Comparison of ENCODE assay signal across 14 mouse cellular contexts in genomic region chr14:25508111-25508756, GRCm38 (mm10). TPM values are rescaled to one million over a fixed set of nuclear protein-coding genes. Genes with fewer than 3 reads are reported as not detected.
DNase-seq lines count a peak whose midpoint lies in the region; ATAC-seq and TF ChIP-seq lines count a peak whose summit lies in the region.
"Had no signal": no experiment of that assay in that cellular context is flagged by ENCODE, and none has a peak within 500 bp of the region (broad histone marks: within the 10 kb centered on the region; RNA-seq: fewer than 3 reads in every experiment).

No protein-coding gene starts in this region.

- H3K9ac ChIP-seq in heart, adult 2 months (ENCODE audit: low read depth, low read length): no peak overlapping the region
- H3K9ac ChIP-seq in kidney, postnatal 0 days (ENCODE audit: low read depth, low read length): no peak overlapping the region
- H3K9ac ChIP-seq in liver, postnatal 0 days (replicated peaks): no peak overlapping the region
- H3K9ac ChIP-seq: stomach, embryonic 15.5 days had no signal

- DNase-seq in heart, adult 2 months: peak in 1 of 2 experiments; percentile 60
- DNase-seq in heart, postnatal 4 days: no peak
- DNase-seq in kidney, postnatal 0 days (ENCODE audit: low spot score): no peak
- DNase-seq in kidney, adult 9 months: no peak
- peak; percentile 71 for DNase-seq in gastrocnemius, postnatal 25 days
- DNase-seq in liver, postnatal 0 days: no peak
- DNase-seq: cerebellum, adult 18-20 months; embryo, embryonic 11 days; right cerebral cortex, postnatal 25 days had no signal

- peaks cover 41% of the 10 kb centered on the region for H3K4me1 ChIP-seq in heart, adult 2 months (ENCODE audit: control insufficient read depth, insufficient read depth, low read length)
- peaks cover 32% of the 10 kb centered on the region for H3K4me1 ChIP-seq in kidney, postnatal 0 days (replicated peaks; ENCODE audit: insufficient read depth, low read length)
- peaks cover 70% of the 10 kb centered on the region for H3K4me1 ChIP-seq in liver, postnatal 0 days (ENCODE audit: insufficient read depth)

- H3K4me2 ChIP-seq in kidney, postnatal 0 days (ENCODE audit: low read length): no peak overlapping the region
- no peak overlapping the region for H3K4me2 ChIP-seq in liver, postnatal 0 days (ENCODE audit: low read depth, low read length)
- H3K4me2 ChIP-seq: stomach, embryonic 15.5 days had no signal

- no peak for TF ChIP-seq EP300 in heart, adult 2 months (IDR thresholded peaks at IDR 0.05; ENCODE audit: insufficient read depth, low read depth, low read length)
- TF ChIP-seq EP300 in liver, postnatal 0 days (IDR thresholded peaks at IDR 0.05; ENCODE audit: low read depth): no peak

- H3K79me2 ChIP-seq in heart, adult 2 months (replicated peaks; ENCODE audit: control insufficient read depth, insufficient read depth, low read length): peaks cover 2% of the 10 kb centered on the region; the same call in 1 of the 2 replicates

- no peak overlapping the region for H3K4me3 ChIP-seq in heart, adult 2 months
- H3K4me3 ChIP-seq in kidney, postnatal 0 days (replicated peaks; ENCODE audit: low read depth, low read length): no peak overlapping the region
- H3K4me3 ChIP-seq in liver, postnatal 0 days (ENCODE audit: low read depth, low read length): no peak overlapping the region
- H3K4me3 ChIP-seq: erythroblast, embryonic 14.5 days; stomach, embryonic 15.5 days had no signal

- no peak for TF ChIP-seq CTCF in heart, adult 2 months (IDR thresholded peaks at IDR 0.05)
- TF ChIP-seq CTCF in kidney, postnatal 0 days (IDR thresholded peaks at IDR 0.05; ENCODE audit: low read depth): no peak
- no peak for TF ChIP-seq CTCF in liver, postnatal 0 days (IDR thresholded peaks at IDR 0.05; ENCODE audit: low read depth)

- H3K9me3 ChIP-seq in kidney, postnatal 0 days (replicated peaks; ENCODE audit: low read length): no peaks in the 10 kb centered on the region
- H3K9me3 ChIP-seq in liver, postnatal 0 days (ENCODE audit: low read length): no peaks in the 10 kb centered on the region
- H3K9me3 ChIP-seq: stomach, embryonic 15.5 days had no signal

- 64% methylated on average over 13 of the region's 13 CpGs for WGBS in heart, adult 2 months
- WGBS in kidney, postnatal 0 days: 66% methylated on average over 13 of the region's 13 CpGs
- 68% methylated on average over 13 of the region's 13 CpGs for WGBS in liver, postnatal 0 days (ENCODE audit: insufficient replicate concordance)

- H3K36me3 ChIP-seq in heart, adult 2 months (ENCODE audit: control insufficient read depth, insufficient read depth, low read length): no peaks in the 10 kb centered on the region
- peaks cover 17% of the 10 kb centered on the region for H3K36me3 ChIP-seq in kidney, postnatal 0 days (ENCODE audit: insufficient read depth, low read length)
- H3K36me3 ChIP-seq in liver, postnatal 0 days (replicated peaks; ENCODE audit: insufficient read depth, low read length): peaks cover 14% of the 10 kb centered on the region

- H3K27ac ChIP-seq in heart, adult 2 months: peak overlapping the region; percentile 71
- H3K27ac ChIP-seq in kidney, postnatal 0 days: peak overlapping the region; percentile 47; the same call in 1 of the 2 replicates
- peak overlapping the region; percentile 67 for H3K27ac ChIP-seq in liver, postnatal 0 days (ENCODE audit: low read depth)
- H3K27ac ChIP-seq: macrophage; stomach, embryonic 15.5 days had no signal

- no peak for TF ChIP-seq POLR2A in heart, adult 2 months (IDR thresholded peaks at IDR 0.05; ENCODE audit: insufficient read depth, low read depth, low read length)

- intact Hi-C loops in heart, adult 2 months (cut with DNase I): loop anchor here (2.0 kb wide), 1 partner anchor 19 kb away; no protein-coding TSS in a partner anchor

- ATAC-seq in kidney, postnatal 0 days (replicated peaks; ENCODE audit: low FRiP score, low read depth): no peak
- no peak for ATAC-seq in liver, postnatal 0 days
- ATAC-seq in granulocyte monocyte progenitor cell, adult 5-6 weeks (replicated peaks; ENCODE audit: poor library complexity, severe bottlenecking): no peak
- ATAC-seq: CD4-positive, CD25-positive, alpha-beta regulatory T cell, adult 4 months had no signal

- no peaks in the 10 kb centered on the region for H3K27me3 ChIP-seq in heart, adult 2 months (ENCODE audit: control insufficient read depth, insufficient read depth, low read length)
- H3K27me3 ChIP-seq in kidney, postnatal 0 days (ENCODE audit: insufficient read depth, low read length): no peaks in the 10 kb centered on the region
- no peaks in the 10 kb centered on the region for H3K27me3 ChIP-seq in liver, postnatal 0 days (ENCODE audit: insufficient read depth, low read length)
- H3K27me3 ChIP-seq: stomach, embryonic 15.5 days had no signal

RNA-seq across cellular contexts. Expression of gene Zmiz1, which starts 49.2 kb away (rescaled TPM):
- total RNA-seq in heart, adult 2 months (2021): 10 to 100 TPM; 40.7 to 42.0 TPM
- 21.8 and 27.1 TPM in 2 replicates for polyA plus RNA-seq in heart, adult 2 months (2012; rRNA removed)
- total RNA-seq in heart, postnatal 4 days (2021): 10 to 100 TPM; 67.0 to 78.5 TPM
- polyA plus RNA-seq in kidney, postnatal 0 days (2015; fragmentation: Nextera tagmentation; extraction: Ambion mirVana): 25.0 and 26.6 TPM in 2 replicates
- 10 to 100 TPM; 26.4 to 29.8 TPM for total RNA-seq in gastrocnemius, postnatal 25 days (2021)
- 3.6 and 4.3 TPM in 2 replicates for polyA plus RNA-seq in liver, postnatal 0 days (2015; fragmentation: Nextera tagmentation; extraction: Ambion mirVana)
- total RNA-seq in granulocyte monocyte progenitor cell, adult 5-6 weeks (2014; fragmentation: Nextera tagmentation): 93.2 and 97.4 TPM in 2 replicates
- 6.9 and 8.9 TPM in 2 replicates for total RNA-seq in granulocyte monocyte progenitor cell, adult 5-6 weeks (2017)
